Mouse (Mus musculus): ENCODE measurements around the gene Sipa1l1. TPM values are rescaled to one million over a fixed set of nuclear protein-coding genes. Genes with fewer than 3 reads are reported as not detected.

Sipa1l1 gene
- polyA plus RNA-seq, 1 experiment from 2014 or later: 37.0 TPM

DNA sequence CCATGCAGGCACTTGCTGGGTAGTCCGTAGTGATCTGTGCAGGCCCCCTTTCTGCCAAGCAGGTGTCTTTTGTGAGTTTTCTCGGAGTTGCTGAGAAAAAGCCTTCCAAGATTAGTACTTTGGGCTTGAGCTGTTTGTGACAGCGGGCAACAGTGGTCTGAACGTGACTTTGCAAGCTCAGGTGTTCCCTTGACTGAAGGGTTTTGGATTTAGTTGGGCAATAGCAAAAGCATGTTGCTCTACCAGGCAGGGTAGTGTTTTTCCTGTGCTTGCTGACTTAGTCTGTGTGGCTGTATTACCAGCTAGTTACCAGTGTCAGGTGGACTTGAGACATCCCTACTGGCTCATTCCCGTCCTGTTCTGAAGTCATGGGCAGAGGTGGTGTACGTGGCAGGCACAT lies 30.2 kb downstream of the Sipa1l1 start:
- H3K36me3 ChIP-seq: 0 out of 2 replicates have a peak, but pooled peaks cover 4% of the 10 kb centered on the region
- H3K27me3 ChIP-seq (ENCODE audit: low read depth, poor library complexity, severe bottlenecking): no peaks in the 10 kb centered on the region
- 93% methylated on average over 6 of the region's 6 CpGs for WGBS
- DNase-seq (ENCODE audit: low spot score): no peak
- no peak overlapping the region for H3K4me3 ChIP-seq
- no peak overlapping the region for H3K27ac ChIP-seq
- no peaks in the 10 kb centered on the region for H3K9me3 ChIP-seq (replicated peaks)
- peaks cover 24% of the 10 kb centered on the region for H3K4me1 ChIP-seq

DNA sequence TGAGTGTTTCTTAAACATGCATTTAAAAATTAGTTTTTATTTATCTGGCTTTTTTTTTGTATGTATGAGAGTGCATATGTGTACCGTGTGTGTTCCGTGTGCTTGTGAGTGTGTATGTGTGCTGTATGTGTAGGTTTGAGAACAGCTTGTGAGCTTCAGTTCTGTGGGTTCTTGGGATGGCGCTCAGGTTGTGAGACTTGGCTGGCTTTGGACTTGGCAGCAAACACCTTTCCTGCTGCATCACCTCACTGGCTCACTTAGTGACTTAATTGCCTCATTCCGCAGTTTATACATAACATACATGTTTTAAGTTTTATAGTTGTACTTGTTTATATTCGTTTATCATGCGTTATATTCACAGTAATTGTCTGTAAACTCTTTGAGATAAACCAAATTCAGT lies 35.0 kb downstream of the Sipa1l1 start:
- WGBS: 90% methylated on average over 6 of the region's 6 CpGs
- no peak for DNase-seq (ENCODE audit: low spot score)
- Histone ChIP-seq H3K36me3 (0 out of 2 replicates have a peak, but pooled peaks cover 4% of the 10 kb centered on the region), H3K27me3 (ENCODE audit: low read depth, poor library complexity, severe bottlenecking) (no peaks in the 10 kb centered on the region), H3K27ac (no peak overlapping the region), H3K4me3 (no peak overlapping the region), H3K4me1 (peaks cover 9% of the 10 kb centered on the region; the same call in 1 of the 2 replicates), H3K9me3 (replicated peaks) (no peaks in the 10 kb centered on the region)

DNA sequence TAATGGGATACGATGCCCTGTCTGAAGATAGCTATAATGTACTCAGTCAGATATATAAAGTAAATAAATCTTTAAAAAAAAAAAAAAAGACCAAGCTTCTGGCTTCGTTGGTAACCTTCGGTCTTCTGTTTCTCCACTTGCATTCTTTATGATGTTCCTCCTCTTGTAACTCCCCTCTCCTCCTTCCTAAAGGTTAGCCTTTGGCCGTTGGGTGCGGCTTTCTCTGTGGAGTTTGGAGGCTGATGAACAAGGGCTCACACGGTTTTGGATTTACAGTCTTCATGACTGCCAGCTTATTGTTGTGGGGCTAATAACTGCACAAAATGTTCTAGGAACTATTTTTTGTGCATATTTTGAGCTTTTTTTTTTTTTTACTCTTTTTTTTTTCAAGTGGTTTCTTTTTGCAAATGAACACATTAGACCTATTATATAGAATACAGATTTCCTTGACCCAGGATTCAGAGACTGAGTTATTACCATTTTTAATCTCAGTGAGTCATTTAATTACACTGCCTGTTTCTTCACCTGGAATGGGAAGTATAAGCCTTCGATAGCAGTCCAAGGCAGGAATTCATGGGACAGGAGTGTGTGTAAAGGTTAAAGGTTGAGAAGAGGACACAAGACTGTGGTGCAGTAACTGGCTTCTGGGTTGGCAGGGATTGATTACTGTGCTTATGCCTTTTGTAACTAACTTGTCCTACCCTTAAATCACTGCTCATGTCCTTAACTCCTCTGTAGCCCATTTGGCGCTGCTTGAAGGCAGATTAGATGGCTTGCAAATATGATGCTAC lies 37.9 kb downstream of the Sipa1l1 start:
- H3K27me3 ChIP-seq (ENCODE audit: low read depth, poor library complexity, severe bottlenecking): no peaks in the 10 kb centered on the region
- no peak overlapping the region for H3K4me3 ChIP-seq
- H3K27ac ChIP-seq: no peak overlapping the region
- WGBS: 85% methylated on average over 8 of the region's 8 CpGs
- DNase-seq (ENCODE audit: low spot score): no peak
- H3K36me3 ChIP-seq: no peaks in the 10 kb centered on the region
- H3K4me1 ChIP-seq: peaks cover 14% of the 10 kb centered on the region; the same call in 1 of the 2 replicates
- no peaks in the 10 kb centered on the region for H3K9me3 ChIP-seq (replicated peaks)

DNA sequence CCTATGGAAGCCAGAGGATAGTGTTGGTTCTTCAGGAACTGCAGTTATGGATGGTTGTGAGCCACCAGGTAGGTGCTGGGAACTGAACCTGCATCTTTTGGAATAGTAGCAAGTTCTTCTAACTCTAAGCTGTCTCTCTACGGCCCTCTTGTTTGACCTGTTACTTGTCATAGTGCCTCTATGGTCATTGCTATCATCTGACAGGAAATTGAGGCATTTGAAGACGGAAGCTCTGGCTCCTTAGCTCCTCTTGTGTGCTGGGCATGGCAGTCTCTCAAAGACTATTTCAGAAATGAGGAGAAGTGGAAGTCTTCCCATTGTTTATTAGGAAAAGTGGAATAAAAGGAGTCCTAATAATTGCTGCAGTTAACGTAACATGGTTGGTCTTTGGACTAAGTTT lies 38.9 kb downstream of the Sipa1l1 start:
- no peak for DNase-seq (ENCODE audit: low spot score)

DNA sequence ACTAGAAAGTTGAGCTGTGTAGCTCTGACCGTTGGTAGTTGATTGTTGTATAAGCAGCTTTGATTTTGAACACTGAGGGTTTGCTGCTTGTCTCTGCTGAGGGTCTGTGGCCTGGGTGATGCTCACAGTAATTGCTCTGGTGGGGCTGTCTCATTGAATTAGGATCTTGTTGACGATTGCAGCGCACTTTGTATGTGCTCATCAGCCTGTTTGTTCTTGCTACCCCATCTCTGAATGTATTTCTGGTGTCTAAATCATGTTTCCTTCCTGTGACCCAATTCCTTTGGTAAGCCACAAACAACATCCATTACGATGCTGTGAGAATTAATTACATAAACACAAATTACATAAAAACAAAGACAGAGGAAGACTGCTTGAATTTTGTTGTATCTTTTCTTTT lies 39.5 kb downstream of the Sipa1l1 start:
- H3K27me3 ChIP-seq (ENCODE audit: low read depth, poor library complexity, severe bottlenecking): no peaks in the 10 kb centered on the region
- no peak for DNase-seq (ENCODE audit: low spot score)
- H3K27ac ChIP-seq: no peak overlapping the region
- no peaks in the 10 kb centered on the region for H3K9me3 ChIP-seq (replicated peaks)
- H3K36me3 ChIP-seq: no peaks in the 10 kb centered on the region
- H3K4me3 ChIP-seq: no peak overlapping the region
- H3K4me1 ChIP-seq: peaks cover 28% of the 10 kb centered on the region
- WGBS: 93% methylated on average over 4 of the region's 4 CpGs

More for the DNA sequence above, 38.9 kb downstream of the Sipa1l1 start:
- Histone ChIP-seq H3K36me3 (no peaks in the 10 kb centered on the region), H3K4me3 (no peak overlapping the region), H3K4me1 (peaks cover 24% of the 10 kb centered on the region), H3K27ac (no peak overlapping the region), H3K27me3 (ENCODE audit: low read depth, poor library complexity, severe bottlenecking) (no peaks in the 10 kb centered on the region), H3K9me3 (replicated peaks) (no peaks in the 10 kb centered on the region)
- 85% methylated on average over 3 of the region's 3 CpGs for WGBS

DNA sequence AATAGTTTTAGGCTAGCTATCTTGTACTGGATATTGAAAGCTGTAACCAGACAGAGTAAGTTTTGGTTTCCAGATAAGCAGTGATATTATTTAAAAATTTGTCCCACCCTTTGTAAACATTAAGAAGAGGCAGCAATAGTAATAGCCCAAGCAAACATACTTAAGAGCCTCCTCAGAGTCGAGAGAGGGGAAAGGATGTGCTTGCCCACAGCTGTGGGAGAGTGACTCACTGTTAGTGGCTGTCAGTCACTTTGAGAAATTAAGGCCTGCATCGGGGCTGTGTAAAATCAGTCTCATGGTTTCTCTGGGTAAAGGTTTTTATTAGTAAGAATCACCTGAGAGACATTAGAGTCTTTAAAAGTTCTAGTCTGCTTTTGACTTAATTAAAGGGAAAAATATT lies 40.6 kb downstream of the Sipa1l1 start:
- H3K4me1 ChIP-seq: peaks cover 32% of the 10 kb centered on the region
- no peaks in the 10 kb centered on the region for H3K27me3 ChIP-seq (ENCODE audit: low read depth, poor library complexity, severe bottlenecking)
- no peak overlapping the region for H3K4me3 ChIP-seq
- no peak for DNase-seq (ENCODE audit: low spot score)
- H3K9me3 ChIP-seq (replicated peaks): no peaks in the 10 kb centered on the region
- WGBS: 65% methylated on average over 2 of the region's 2 CpGs
- H3K27ac ChIP-seq: no peak overlapping the region
- peaks cover 5% of the 10 kb centered on the region for H3K36me3 ChIP-seq

DNA sequence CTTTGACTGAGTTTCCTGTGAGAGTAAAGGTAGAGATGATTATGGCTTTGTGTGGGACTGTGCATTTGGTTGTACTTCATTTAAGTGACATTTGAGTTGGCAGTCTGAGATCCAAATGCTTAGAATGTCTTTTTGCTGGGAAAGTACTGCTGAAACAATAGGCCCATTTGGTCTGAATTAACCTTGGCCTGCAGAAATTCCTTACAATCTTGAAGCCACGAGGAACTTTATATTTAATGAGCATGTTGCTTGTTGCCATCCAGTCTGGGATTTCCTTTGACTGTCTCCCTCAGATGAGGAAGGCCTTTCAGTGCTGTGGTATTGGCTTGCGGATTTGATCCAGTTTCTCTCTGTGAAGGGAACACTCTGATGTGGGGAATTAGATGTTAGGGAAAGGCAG lies 43.9 kb downstream of the Sipa1l1 start:
- 46% methylated on average over 2 of the region's 2 CpGs for WGBS
- H3K27ac ChIP-seq: peak overlapping the region; percentile 58

GRCm38 (mm10) chr12:82214916-82215315 lies 45.8 kb downstream of the Sipa1l1 start:
- Histone ChIP-seq H3K4me3 (no peak overlapping the region), H3K36me3 (peaks cover 5% of the 10 kb centered on the region), H3K27ac (peak overlapping the region; percentile 58), H3K9me3 (replicated peaks) (no peaks in the 10 kb centered on the region), H3K27me3 (ENCODE audit: low read depth, poor library complexity, severe bottlenecking) (no peaks in the 10 kb centered on the region), H3K4me1 (peaks cover 63% of the 10 kb centered on the region)
- WGBS: 33% methylated on average over 5 of the region's 5 CpGs
- peak; percentile 50 for DNase-seq (ENCODE audit: low spot score)

More for the DNA sequence above, 43.9 kb downstream of the Sipa1l1 start:
- Histone ChIP-seq H3K27me3 (ENCODE audit: low read depth, poor library complexity, severe bottlenecking) (no peaks in the 10 kb centered on the region), H3K36me3 (peaks cover 5% of the 10 kb centered on the region), H3K4me3 (no peak overlapping the region), H3K9me3 (replicated peaks) (no peaks in the 10 kb centered on the region), H3K4me1 (peaks cover 49% of the 10 kb centered on the region)
- DNase-seq (ENCODE audit: low spot score): no peak

DNA sequence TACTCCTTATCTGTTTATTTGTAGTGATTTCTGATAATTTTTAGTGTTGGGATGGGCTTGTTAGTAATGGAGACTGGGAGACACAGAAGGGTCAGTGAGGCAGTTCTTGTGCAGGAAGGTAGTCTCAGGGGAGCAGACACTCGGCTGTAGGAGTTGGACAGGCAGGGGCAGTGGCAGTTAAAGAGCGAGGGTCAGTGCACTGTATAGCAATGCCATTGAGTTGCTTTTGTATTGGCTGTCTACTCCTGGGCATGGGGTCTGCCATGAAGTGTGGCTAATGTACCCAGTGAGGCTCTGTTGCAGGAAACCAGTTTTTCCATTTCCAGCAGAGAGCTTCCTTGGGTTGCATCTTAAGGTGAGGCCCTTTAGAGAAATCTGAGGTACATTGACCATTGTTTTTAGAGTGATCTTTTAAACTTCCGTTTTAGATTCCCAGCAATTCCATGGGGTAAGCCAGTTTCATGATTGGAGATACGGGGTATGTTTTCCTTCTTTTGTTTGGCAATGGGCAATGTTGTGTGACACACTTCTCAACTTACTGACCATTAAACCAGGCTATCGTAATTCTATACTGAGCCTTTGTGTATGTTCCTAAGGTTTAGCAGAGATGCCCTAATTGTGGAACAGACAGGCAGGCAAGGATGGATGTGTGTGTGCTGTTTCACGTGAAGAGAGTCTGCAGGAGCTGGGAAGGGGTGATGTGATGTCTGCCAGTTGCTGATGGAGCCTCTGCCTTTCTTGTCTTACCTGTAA lies 47.9 kb downstream of the Sipa1l1 start:
- Histone ChIP-seq H3K9me3 (replicated peaks) (no peaks in the 10 kb centered on the region), H3K4me3 (no peak overlapping the region), H3K4me1 (peaks cover 58% of the 10 kb centered on the region), H3K27ac (peak overlapping the region; percentile 10; the same call in 1 of the 2 replicates), H3K27me3 (ENCODE audit: low read depth, poor library complexity, severe bottlenecking) (no peaks in the 10 kb centered on the region), H3K36me3 (peaks cover 5% of the 10 kb centered on the region)
- DNase-seq (ENCODE audit: low spot score): no peak
- 76% methylated on average over 6 of the region's 6 CpGs for WGBS

- DNase-seq (ENCODE audit: low spot score): no peak
- WGBS: 89% methylated on average over 7 of the region's 7 CpGs
- peaks cover 5% of the 10 kb centered on the region for H3K36me3 ChIP-seq
- no peaks in the 10 kb centered on the region for H3K9me3 ChIP-seq (replicated peaks)
- H3K27ac ChIP-seq: no peak overlapping the region
- no peak overlapping the region for H3K4me3 ChIP-seq
- H3K27me3 ChIP-seq (ENCODE audit: low read depth, poor library complexity, severe bottlenecking): no peaks in the 10 kb centered on the region
- peaks cover 46% of the 10 kb centered on the region for H3K4me1 ChIP-seq
Measured at GRCm38 (mm10) chr12:82218201-82218600, 49.1 kb downstream of the Sipa1l1 start.

DNA sequence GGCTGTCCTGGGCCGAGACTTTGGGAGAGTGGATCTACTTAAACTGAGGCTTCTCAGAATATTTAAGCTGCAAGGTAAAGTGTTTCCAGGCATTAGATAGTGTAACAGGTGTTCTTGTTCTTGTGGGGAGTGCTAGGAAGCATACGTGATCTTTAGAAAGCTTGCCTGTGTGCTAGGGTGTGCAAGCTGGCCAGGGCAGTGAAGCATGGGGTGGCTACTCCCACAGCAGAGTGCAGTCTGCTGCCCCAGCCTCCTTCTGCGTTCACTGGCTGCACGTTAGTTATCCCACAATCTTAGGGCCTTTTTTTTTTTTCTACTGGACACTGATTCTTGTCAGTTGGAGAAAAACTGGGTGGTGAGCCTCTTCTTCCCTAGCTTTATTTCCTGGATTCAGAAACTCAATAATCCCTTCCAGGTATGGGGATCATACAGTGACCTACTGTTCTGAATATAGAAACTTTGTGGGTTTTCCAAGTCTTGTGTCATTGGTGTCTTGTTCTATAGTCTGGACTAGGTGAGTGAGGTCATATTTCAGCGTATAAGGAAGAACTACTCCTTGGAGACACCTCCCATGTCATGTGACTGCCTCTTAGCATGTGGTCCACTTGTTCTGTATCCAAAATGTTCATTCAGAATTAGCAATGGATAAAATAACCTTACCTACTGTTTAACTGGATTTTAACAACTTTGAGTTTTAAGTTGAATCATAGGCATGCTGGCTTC lies 51.4 kb downstream of the Sipa1l1 start:
- Histone ChIP-seq H3K36me3 (no peaks in the 10 kb centered on the region), H3K4me1 (peaks cover 37% of the 10 kb centered on the region), H3K4me3 (no peak overlapping the region), H3K27ac (no peak overlapping the region), H3K27me3 (ENCODE audit: low read depth, poor library complexity, severe bottlenecking) (no peaks in the 10 kb centered on the region), H3K9me3 (replicated peaks) (no peaks in the 10 kb centered on the region)
- no peak for DNase-seq (ENCODE audit: low spot score)
- WGBS: 86% methylated on average over 5 of the region's 5 CpGs

DNA sequence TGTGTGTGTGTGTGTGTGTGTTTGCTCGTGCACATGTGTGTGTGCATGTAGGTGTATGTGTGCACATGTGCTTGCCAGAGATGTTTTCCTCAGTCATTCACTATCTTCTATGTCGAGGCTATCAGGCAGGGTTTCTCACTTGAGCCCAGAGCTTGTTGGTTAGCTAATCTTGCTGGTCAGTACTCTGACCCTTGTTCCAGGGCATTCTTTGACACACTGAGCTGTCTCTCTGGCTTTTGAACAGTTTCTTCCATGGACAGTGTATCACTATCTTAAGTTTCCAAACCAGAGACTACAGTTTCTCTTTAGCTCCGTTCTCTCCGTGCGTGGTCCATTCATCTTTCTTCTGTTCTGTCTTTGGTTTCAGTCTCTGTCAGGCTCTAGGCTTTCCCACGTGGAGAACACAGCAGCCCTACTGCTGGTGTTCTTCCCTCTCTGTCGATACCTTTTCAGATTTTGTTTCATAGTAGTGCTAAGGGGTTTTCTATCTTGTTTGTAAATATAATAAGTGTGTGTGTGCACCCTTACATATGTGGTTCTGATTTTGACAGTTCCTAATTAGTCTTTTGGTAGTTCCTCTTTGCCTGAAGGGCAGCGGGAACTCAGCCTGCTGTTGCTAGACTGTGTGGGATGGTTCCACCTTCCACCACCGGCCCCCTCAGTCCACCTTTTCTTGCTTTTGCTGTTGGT lies 54.2 kb downstream of the Sipa1l1 start:
- Histone ChIP-seq H3K4me1 (peaks cover 33% of the 10 kb centered on the region), H3K4me3 (no peak overlapping the region), H3K9me3 (replicated peaks) (no peaks in the 10 kb centered on the region), H3K27ac (no peak overlapping the region), H3K27me3 (ENCODE audit: low read depth, poor library complexity, severe bottlenecking) (no peaks in the 10 kb centered on the region), H3K36me3 (no peaks in the 10 kb centered on the region)
- 86% methylated on average over 9 of the region's 9 CpGs for WGBS
- DNase-seq (ENCODE audit: low spot score): no peak

Data from limb, embryonic 10.5 days (tissue).